Mouse (Mus musculus) embryo, embryonic 11.5 days (tissue): ENCODE measurements around the gene Ly6g6f.

Experiments
- DNase-seq: peaks from one replicate; pipeline ENCODE4 v3.0.0-alpha.2; 2012; ENCODE audit warnings: low read depth, low spot score

Gene Ly6g6f

GRCm38 (mm10) chr17:35106522-35106921, 21.1 kb upstream of the Ly6g6f start:
- no peak for DNase-seq

- no peak for DNase-seq
Observed at GRCm38 (mm10) chr17:35105740-35106389, 20.5 kb upstream of the Ly6g6f start.

- DNase-seq, result no peak
Observed at GRCm38 (mm10) chr17:35104754-35105153, 19.3 kb upstream of the Ly6g6f start.

- DNase-seq, result no peak
Observed at GRCm38 (mm10) chr17:35104079-35104478, 18.7 kb upstream of the Ly6g6f start.

- DNase-seq, result no peak
Observed at GRCm38 (mm10) chr17:35103221-35103690, 17.8 kb upstream of the Ly6g6f start.

- DNase-seq, result no peak
Observed at GRCm38 (mm10) chr17:35102299-35102698, 16.9 kb upstream of the Ly6g6f start.

GRCm38 (mm10) chr17:35101161-35101560, 15.8 kb upstream of the Ly6g6f start:
- DNase-seq, result no peak

- DNase-seq, result no peak
Observed at GRCm38 (mm10) chr17:35100196-35100765, 14.9 kb upstream of the Ly6g6f start.

GRCm38 (mm10) chr17:35097164-35097655, 11.8 kb upstream of the Ly6g6f start:
- no peak for DNase-seq

- DNase-seq, result no peak
Observed at GRCm38 (mm10) chr17:35096597-35096996, 11.2 kb upstream of the Ly6g6f start.

- no peak for DNase-seq
Observed at GRCm38 (mm10) chr17:35094475-35095365, 9.3 kb upstream of the Ly6g6f start.

GRCm38 (mm10) chr17:35092403-35093198, 7.2 kb upstream of the Ly6g6f start:
- DNase-seq, result no peak

- no peak for DNase-seq
Observed at GRCm38 (mm10) chr17:35090166-35090932, 4.9 kb upstream of the Ly6g6f start.

GRCm38 (mm10) chr17:35088825-35089644, 3.6 kb upstream of the Ly6g6f start, which contains the start of gene Abhd16a:
Gene Abhd16a, plus strand, starts transcription at chr17:35089263.
- DNase-seq, result peak; percentile 88

GRCm38 (mm10) chr17:35088151-35088550, 2.7 kb upstream of the Ly6g6f start:
- DNase-seq, result no peak

- no peak for DNase-seq
Observed at GRCm38 (mm10) chr17:35083929-35084497, 1.4 kb downstream of the Ly6g6f start.

GRCm38 (mm10) chr17:35082841-35083576, 2.4 kb downstream of the Ly6g6f start:
- no peak for DNase-seq

- DNase-seq, result no peak
Observed at GRCm38 (mm10) chr17:35080710-35081109, 4.7 kb downstream of the Ly6g6f start.

- no peak for DNase-seq
Observed at GRCm38 (mm10) chr17:35080248-35080647, 5.2 kb downstream of the Ly6g6f start.
